Mouse (Mus musculus): Measurements from ENCODE around the gene Vmn1r90.
"Not testable (repeated sequence)": the region's sequence is repeated elsewhere in the genome, so short reads cannot be mapped to it uniquely, and the experiment has no call there.

Vmn1r90 gene

GRCm38 (mm10) chr7:14563406-14563805 lies at the start of gene Vmn1r90:
Vmn1r90 (minus strand) TSS chr7:14563506.
- DNase-seq, result no peak

DNA sequence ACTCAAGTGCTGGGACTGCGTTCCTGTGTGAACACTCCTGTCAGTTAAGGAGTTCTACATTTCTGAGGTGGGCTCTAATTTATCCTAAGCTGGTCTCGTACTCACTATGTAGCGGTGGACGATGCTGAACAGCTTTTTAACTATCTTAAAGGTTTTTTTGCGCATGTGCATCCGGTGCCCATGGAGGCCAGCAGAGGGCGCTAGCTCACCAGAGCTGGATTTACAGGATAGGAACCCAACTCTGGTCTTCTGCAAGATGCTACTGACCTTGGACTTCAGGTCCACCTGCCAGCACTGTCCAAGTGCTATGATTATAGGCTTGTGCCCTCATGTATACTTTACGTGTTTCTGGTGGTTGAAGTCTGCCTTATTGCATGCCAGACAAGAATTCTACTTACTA lies 29.7 kb upstream of the Vmn1r90 start:
- DNase-seq, result not testable (repeated sequence)

DNA sequence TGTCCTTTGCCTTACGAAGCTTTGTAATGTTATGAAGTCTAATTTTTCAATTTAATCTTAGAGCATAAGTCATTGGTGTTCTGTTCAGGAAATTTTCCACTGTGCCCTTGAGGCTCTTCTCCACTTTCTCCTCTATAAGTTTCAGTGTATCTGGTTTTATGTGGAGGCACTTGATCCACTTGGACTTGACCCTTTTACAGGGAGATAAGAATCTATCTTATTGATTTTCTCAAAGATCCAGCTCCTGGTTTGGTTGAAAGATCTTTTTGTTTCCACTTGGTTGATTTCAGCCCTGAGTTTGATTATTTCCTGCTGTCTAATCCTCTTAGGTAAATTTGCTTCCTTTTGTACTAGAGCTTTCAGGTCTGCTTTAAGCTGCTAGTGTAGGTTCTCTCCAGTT lies 11.0 kb downstream of the Vmn1r90 start:
- DNase-seq, result no peak

DNA sequence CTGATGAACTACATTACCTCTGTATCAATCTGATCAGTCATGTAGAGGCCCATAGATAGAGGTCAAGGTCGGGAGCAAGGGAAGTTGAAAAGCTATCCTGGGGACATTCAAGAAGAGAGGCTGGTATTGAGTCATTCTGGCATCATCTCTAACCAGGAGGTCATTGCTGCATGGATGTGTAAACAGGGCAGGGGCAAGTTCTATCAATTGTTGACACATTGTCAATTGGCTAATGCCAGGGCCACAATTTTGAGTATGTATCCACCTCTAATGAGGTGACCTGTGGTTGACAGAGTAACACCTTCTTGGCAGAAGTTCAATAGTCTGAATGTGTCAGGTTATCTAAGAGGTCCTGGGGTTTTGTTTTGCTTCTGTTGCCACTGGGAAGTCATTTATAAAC lies 38.0 kb downstream of the Vmn1r90 start:
- DNase-seq, result no peak

- DNase-seq, result no peak
Observed at GRCm38 (mm10) chr7:14522636-14523035, 40.7 kb downstream of the Vmn1r90 start.

- DNase-seq, result no peak
Observed at GRCm38 (mm10) chr7:14518301-14518700, 45.0 kb downstream of the Vmn1r90 start.
